Mouse (Mus musculus) testis, postnatal 14 days (tissue): ENCODE data around the gene Tiam1.

Experiments
- DNase-seq: peaks from one replicate; pipeline ENCODE4 v3.0.0; 2021; ENCODE audit warnings: low spot score

Gene Tiam1

GRCm38 (mm10) chr16:90143760-90144516 lies at the start of gene Tiam1:
TSS of gene Tiam1 (minus strand) at chr16:90143769.
- DNase-seq = peak; percentile 97

DNA sequence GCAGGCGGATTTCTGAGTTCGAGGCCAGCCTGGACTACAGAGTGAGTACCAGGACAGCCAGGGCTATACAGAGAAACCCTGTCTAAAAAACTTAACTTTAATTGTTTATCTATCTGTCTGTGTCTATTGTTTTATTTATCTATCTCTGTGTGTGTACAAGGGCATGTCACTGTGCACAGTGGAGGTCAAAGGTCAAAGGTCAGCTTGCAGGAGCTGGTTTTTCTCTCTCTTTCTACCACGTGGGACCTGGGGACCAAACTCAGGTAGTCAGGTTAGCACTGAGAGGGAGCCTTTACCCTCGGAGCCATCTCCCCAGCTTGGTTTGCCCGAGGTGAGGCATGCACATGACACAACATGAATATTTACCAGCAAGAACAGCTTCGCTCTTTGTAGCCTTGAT lies 47.7 kb upstream of the Tiam1 start:
- DNase-seq = no peak

DNA sequence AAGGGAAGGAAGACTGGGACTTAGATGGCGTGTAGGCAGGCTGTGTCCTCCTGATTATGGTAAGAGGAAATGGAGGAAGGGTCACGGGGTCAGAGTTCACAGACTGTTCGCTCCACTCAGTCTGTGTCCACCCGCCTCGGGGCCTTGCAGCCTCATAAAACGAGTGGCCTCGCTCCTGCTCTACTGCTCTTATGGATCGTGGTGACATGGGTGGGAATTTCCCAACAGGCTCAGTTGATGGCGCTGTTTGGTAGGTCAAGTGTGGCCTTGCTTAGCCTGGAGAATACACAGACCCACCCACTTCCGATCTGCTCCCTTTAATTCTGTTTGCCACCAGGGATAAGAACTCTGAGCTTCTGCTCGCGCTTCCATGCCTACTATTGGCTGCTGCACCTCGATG lies 43.9 kb upstream of the Tiam1 start:
- no peak for DNase-seq

DNA sequence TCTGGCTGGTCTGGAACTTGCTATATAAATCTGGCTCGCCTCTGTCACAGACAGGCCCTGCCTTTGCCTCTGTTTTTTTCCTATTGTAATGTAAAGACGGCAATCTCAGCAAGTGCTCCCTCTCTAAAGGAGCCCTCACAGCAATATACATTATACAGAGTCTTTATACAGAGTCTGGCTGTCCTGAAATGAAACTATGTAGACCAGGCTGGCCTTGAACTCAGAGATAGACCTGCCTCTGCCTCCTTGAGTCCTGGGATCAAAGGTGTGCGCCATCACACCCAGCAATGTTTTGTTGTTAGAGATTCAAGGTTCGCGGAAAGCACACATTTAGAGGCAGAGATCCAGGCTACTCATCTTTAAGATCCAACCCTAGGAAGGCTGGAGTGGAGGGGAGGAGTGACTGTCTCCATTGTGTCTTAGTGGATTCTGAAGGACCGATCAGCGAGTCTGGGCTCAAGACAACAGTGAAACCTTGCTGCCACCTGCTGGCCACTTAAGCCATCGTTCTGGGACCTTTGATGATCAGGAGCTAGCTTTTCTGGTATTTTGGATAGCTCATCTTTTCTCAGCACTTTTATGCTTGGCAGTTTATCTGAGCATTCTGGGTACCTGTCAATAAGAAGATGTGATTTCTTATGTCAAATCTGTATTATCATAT lies 42.5 kb upstream of the Tiam1 start:
- DNase-seq = peak; percentile 38

GRCm38 (mm10) chr16:90184135-90184534 lies 40.6 kb upstream of the Tiam1 start:
- no peak for DNase-seq

DNA sequence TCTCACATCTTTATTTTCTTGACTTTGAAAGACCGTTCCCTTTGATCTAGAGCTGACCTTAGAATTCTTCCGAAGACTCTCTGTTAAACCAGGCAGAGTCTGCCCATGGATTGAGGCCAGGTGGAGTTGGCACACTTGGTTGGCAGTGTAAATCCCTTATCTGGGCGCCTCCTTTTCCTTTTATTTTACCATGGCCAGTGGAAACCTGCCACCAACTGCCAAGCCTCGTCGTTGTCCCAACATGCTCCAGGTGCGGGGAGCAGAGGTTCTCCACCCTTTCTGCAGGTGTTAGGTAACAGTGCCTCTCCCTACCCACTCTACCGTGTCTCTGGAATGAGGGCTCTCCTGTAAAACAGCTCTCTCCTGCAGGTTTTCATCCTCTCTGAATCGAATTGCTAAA lies 38.1 kb upstream of the Tiam1 start:
- DNase-seq = no peak

GRCm38 (mm10) chr16:90180975-90181374 lies 37.4 kb upstream of the Tiam1 start:
- DNase-seq = no peak

- DNase-seq = no peak
Observed at GRCm38 (mm10) chr16:90179892-90180291, 36.3 kb upstream of the Tiam1 start.

DNA sequence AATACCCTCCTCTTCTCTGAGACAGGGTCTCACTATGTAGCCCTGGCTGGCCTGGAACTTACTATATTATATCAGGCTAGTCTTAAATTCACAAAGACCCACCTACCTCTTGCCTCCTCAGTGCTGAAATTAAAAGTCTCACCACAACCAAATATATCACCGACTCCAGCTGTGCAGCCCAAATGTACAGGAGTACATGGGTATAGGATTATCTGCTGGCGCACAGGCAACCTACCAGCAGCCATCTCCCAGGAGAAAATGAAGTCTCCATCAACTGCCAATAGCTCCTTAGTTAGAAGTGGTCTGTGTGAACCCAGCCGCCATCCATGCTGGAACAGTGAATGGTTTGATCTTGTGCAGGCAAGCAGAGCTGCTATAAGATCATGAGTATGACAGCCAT lies 34.8 kb upstream of the Tiam1 start:
- no peak for DNase-seq

DNA sequence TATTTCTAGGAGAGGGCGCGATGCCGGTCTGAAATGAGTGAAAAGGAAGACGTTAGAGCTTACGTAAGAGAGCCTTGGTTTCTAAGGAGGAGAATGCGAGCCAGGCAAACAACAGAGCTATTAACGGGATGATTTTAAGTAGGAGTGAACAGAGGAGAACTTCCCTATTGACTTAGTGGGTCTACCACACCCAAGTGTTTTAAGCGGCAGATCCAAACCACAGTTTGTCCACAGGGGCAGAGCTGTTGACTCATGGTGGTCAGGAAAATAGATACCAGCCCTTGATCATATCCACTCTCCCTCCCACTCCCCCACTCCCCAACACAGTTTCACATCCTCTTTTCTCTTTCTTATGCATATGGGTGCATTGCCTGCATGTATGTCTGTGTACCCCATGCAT lies 33.9 kb upstream of the Tiam1 start:
- DNase-seq = no peak

- DNase-seq = no peak
Observed at GRCm38 (mm10) chr16:90176472-90176871, 32.9 kb upstream of the Tiam1 start.

DNA sequence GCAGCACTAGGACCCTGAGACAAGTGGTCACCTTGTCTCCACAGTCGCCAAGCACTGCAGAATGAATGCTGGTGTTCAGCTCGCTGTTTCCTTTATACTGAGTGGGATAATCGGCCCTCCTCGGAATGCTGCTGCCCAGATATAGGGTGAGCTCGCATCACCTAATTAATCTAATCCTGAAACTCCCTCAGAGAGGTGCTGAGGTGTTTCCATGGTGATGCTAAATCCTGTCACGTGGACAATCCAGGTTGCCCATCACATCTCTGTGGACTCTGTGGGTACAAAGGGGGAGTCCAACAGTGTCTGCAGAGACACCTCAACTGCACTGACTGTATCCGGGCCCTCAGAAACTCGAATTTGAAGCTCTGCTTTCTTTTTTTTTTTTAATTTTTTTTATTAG lies 27.8 kb upstream of the Tiam1 start:
- DNase-seq = no peak

DNA sequence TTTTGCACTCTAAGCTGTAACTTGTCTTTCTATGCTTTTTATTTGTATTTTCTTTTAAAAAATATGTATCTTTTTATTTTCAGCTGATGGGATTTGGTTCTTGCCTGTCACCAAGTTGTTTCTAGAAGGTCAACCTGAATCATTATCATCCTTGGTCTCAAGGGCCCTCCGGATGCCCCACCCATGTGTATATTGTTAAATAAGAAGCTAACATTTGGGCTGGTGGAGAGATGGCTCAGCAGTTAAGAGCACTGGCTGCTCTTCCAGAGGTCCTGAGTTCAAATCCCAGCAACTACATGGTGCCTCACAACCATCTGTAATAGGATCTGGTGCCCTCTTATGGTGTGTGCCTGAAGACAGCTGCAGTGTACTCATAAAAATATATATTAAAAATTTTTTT lies 27.1 kb upstream of the Tiam1 start:
- DNase-seq = no peak

GRCm38 (mm10) chr16:90169863-90170630 lies 26.5 kb upstream of the Tiam1 start:
- DNase-seq = no peak

GRCm38 (mm10) chr16:90167646-90168045 lies 24.1 kb upstream of the Tiam1 start:
- DNase-seq = peak; percentile 70

GRCm38 (mm10) chr16:90165435-90165834 lies 21.9 kb upstream of the Tiam1 start:
- no peak for DNase-seq

GRCm38 (mm10) chr16:90164942-90165341 lies 21.4 kb upstream of the Tiam1 start:
- DNase-seq = no peak

DNA sequence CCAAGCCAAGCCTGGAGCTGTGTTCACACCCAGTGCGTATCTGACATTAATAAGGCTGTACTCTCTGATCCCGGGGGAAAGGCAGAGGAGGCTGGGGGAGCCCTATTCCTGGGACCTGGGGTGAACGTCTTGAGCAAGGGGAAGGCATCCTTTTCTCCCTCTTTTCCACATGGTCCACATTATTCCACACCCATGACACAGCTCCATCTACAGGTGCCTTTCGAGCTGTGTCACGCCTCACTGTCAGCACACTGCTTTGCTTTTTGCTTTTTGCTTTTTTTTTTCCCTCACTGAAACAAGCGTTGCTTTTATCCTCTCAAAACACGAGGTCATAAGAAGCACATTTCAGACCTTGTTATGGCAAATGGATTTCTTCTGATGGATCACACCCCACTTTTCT lies 11.5 kb upstream of the Tiam1 start:
- no peak for DNase-seq

DNA sequence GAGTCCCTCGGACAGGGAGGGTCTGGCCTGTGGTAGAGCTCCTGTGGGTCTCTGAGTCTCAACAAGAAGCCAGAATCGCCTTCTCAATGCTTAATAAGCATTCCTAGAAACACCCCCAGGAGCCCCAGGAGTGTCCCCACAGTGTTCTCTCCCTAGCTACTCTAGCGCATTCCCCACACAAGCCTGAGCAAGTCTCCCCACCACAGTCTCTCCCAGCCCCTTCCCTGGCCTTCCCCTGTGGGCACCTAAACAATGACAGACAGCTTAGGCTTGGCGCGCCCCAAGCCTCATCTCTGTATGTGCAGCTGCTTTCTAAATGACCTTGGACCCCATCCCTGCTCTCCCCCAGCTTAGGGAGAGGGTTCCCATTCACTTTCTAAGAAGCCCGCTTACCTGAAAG lies 7.3 kb upstream of the Tiam1 start:
- no peak for DNase-seq

- no peak for DNase-seq
Observed at GRCm38 (mm10) chr16:90150126-90150525, 6.6 kb upstream of the Tiam1 start.

DNA sequence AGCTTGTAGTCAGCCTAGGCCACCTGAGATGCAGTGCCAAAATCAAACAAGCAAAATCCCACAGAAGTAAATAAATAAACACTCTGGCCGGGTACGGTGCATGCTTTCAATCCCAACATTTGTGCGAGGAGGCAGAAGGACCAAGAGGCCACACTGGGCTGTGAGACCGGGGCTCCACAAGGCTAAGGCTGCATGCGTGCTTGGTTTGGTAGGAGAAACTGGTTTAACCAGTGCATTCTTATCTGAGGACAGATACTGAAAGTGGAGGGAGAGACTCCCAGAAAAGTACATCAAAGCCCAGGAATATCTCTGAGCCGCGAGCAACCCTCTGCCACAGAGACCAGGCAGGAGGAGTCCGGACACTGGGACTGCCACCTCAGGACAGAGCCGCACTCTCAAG lies 5.8 kb upstream of the Tiam1 start:
- DNase-seq = peak; percentile 42

- no peak for DNase-seq
Observed at GRCm38 (mm10) chr16:90145244-90145643, 1.7 kb upstream of the Tiam1 start.

GRCm38 (mm10) chr16:90144541-90144940 lies 972 bp upstream of the Tiam1 start:
- peak; percentile 37 for DNase-seq
